Mouse (Mus musculus): ENCODE data around the gene Pnrc2. TPM values are rescaled to one million over a fixed set of nuclear protein-coding genes. Genes with fewer than 3 reads are reported as not detected.

Pnrc2 gene
- total RNA-seq, 2 experiments from 2014 or later: 67.9 to 192 TPM

DNA sequence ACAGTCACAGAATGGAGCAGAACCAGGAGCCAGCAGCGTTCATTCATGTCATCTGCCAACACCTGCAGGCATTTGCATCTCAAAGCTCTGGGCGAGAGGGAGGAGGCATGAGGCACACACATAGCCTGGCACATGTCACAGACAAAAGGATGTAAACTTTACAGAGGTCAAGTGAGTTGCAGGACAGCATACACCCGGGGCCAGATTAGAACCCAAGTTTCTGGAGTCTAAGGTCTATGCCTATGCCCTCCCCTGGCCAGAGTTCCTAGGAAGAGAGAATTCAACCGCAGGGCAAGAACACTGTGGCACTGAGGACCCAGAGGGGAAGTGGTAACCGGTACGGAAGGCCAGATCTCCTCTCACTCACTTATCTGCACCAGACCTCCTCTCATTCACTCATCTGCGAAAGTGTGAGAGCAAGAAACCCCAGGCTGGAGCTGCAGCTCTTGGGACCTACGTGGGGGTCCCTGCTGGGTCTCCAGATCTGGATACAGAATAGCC is 21.5 kb upstream of the Pnrc2 start, which contains the start of gene Cnr2:
TSS of gene Cnr2 (plus strand) at position 324 of the 501 bp plus-strand sequence.
- peak; percentile 17; the same call in 1 of the 2 replicates for ATAC-seq (replicated peaks; ENCODE audit: poor library complexity, severe bottlenecking)

DNA sequence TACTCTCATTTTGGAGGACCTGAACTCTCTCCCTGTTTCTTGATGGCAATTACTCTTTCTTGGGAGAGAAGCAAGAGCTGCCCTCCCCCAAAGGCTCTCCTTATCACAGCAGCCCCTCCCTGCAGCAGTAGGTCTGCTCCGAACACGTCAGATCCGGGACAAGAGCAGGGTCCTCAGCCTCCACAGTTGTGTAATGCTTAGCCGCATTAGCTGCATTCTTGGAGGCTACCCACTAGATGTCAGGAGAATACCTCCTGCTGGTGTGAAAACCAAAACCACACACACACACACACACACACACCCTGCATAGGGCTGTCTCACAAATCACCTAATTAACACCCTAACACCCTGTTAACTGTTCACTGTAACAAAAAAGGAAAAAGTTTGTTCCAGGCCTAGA is 19.2 kb upstream of the Pnrc2 start:
- ATAC-seq (replicated peaks; ENCODE audit: poor library complexity, severe bottlenecking): peak; percentile 19

DNA sequence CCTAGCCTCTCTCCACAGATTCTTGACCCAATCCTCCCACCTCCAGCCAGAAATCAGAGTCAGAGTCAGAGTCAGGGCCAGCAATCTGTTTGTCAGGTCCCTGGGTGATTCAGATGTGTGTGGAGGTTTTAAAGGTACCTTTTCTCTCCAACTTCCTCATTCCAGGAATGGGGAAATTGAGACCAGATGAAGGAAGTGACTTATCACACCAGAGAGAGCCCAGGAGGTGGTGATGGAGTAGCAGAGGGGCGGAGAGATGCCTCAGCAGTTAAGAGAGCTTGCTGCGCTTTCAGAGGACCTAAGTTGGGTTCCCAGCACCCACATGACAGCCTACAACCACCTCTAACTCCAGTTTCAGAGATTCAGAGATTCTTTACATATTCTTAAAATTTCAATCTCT is 17.9 kb upstream of the Pnrc2 start:
- ATAC-seq (replicated peaks; ENCODE audit: poor library complexity, severe bottlenecking): peak; percentile 61

DNA sequence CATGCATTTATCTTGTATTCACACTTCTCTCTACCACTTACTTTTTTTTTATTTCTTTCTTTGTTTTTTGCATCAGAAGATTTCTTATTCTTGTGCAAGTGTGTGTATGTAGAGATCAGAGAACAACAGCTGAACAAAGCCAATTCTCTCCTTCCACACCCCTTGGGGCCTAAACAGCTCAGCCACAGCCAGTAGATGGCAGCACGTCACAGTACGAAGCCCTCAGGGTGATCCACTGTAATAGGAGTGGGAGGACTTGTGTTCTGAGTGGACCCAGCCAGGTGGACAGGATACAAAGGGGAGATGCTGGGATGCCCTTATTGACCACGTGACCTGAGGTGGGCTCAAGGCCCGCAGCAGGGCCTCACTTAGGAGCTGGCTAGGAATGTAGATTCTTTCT is 16.2 kb upstream of the Pnrc2 start:
- ATAC-seq (replicated peaks; ENCODE audit: poor library complexity, severe bottlenecking): peak; percentile 88

DNA sequence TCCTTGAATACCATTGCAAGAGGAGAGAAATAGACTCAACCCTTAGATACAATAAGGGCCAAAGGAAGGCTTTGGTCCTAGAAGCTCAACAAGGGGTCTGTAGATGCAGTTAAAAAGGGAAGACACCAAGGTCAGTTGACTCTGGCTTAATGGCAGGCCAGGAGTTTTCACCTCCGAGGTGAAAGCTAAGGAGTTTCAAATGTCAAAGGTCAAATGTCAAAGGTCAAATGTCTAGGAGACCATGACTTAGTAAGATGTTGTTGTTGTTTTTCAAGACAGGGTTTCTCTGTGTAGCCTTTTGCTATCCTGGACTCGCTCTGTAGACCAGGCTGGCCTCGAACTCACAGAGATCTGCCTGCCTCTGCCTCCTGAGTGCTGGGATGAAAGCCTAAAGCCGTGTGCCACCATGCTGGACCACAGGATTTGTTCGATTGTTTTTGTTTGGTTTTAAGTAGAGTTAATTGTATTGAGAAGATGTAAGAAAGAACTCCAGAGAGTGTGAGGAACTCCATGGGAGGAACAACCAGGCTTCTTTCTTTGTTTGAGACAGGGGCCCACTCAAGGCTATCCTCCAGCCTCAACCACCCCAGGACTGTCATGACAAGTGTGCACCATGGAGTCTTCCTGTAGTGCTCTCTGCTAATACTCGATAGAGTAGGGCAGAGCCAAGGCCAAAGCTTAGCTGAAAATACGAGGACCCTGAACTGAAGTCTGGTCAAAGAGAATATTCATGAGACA is 15.7 kb upstream of the Pnrc2 start:
- ATAC-seq (replicated peaks; ENCODE audit: poor library complexity, severe bottlenecking): no peak

DNA sequence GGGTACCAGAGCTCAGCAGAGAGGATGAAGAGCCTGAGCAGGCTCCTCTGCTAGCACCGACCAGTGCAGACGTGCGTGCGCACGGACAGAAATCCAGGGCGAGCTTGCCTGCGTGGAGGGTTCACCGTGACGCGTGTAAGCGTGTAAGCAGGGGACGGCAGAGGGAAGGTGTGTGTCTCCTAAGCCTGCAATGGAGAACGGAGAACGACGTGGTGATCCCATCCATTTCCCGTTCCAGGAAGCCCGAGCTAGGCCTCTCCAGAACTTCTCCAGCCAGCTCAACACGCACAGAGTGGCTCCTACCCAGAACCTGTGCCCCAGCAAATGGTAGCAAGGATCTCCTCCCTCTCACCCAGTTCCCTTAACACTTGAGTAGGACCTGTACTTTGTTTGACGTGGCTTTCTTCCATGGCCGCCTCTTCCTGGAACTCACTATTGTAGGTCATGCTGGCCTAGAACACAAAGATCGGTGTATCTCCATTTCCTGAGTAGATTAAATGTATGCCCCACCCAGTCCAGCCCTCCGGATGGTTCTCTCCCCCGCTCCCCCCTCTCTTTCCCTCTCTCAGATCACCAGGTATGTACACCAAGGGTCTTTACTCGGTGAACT is 14.9 kb upstream of the Pnrc2 start:
- no peak for ATAC-seq (replicated peaks; ENCODE audit: poor library complexity, severe bottlenecking)

DNA sequence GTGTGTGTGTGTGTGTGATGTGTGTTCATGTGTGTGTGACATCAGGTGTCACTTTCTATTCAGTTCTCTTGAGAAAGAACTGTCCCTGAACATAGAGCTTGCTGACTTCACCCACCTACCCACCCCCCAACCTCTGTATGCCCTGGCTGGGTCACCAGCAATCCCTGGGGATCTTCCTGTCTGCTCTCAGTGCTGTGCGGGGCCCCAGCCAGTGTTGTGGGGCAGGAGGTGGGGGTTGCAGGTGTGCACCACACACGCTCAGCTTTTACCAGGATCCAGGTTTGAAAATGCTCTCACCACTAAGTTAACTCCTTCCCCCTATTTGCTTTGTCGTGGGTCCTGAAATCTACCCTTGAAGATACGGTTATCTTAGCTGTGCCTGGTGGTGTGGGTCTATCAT is 12.5 kb upstream of the Pnrc2 start:
- no peak for ATAC-seq (replicated peaks; ENCODE audit: poor library complexity, severe bottlenecking)

DNA sequence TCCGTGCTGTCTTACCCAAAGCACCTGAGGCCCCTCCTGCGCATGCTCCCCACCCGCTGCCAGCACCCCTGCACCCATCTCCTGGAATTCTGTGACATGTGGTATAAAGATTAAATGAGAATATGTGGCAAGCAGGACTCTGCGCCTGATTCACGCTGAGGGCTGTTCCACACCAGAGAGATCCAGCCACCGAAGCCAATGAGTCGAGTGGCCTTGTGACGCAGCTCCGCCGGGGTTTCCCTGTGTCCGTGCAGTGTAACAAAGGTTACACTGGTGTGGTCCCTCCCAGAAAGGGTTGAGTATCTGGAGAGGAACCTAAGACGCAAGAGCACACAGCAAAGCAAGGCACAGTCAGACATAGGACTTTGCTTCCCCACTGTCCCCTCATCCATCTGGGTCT is 12.0 kb upstream of the Pnrc2 start:
- ATAC-seq (replicated peaks; ENCODE audit: poor library complexity, severe bottlenecking): no peak

DNA sequence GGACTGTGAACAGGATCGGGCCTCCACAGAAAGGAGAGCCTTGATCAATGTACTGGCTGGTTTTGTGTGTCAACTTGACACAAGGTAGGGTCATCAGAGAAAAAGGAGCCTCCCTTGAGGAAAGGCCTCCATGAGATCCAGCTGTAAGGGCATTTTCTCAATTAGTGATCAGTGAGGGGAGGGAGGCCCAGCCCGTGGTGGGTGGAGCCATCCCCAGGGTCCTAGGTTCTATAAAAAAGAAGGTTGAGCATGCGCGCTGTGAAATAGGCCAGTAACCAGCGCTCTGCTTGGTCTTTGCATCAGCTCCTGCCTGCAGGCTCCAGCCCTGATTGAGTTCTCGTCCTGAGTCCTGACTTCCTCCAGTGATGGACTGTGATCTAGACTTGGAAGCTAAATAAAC is 10.9 kb upstream of the Pnrc2 start:
- ATAC-seq (replicated peaks; ENCODE audit: poor library complexity, severe bottlenecking): no peak

DNA sequence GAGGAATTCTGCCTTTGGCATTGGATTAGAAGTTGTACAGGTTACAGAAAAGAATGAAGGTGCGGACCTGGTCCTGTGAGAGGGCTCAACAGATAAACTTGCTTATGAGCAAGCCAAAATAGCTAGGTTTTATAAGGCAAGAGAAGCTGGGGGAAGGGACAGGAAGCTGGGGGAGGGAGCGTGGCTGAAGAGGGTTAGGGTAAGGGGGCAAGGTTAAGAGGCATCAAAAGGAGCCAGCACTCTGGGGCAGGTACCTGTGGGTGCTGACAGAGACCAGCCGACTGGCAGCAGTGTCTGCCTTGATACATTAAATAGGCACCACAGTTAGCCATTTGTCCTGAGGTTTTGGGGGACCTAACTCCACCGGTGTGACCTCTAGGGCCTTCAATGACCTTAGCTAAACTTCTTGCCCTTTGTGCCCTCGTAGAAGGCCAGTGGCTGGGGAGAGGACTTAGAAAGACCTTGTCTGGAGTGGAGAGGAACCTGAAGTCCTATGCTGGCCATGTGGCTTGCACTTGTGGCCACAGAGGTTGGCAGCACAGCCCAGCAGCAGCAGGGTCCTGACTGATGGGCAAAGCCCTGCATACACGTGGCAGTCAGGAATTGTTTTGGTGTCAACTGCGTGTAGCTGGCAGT is 10.3 kb upstream of the Pnrc2 start:
- ATAC-seq (replicated peaks; ENCODE audit: poor library complexity, severe bottlenecking): no peak

DNA sequence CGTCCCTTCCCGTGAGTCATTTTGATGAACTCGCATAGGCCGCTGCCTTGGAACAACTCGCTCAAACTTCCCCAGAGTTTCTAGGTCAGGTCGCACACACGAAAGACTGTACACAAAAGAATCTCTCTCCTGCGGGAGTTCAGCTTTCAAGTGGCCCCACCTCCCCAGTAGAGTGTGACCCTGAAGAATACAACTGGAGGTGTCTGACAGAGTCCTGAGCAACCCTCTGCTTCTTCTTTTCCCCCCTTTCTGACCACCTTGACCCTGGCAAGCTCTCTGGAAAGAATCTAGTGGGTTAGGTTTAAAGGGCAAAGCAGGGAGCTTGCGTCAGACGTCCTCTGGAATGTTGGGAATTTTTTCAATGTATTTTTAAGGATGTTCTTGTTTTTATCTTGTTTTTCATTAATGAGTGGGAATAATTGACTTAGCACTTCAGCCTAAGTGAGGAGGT is 9.8 kb upstream of the Pnrc2 start:
- ATAC-seq (replicated peaks; ENCODE audit: poor library complexity, severe bottlenecking): no peak

DNA sequence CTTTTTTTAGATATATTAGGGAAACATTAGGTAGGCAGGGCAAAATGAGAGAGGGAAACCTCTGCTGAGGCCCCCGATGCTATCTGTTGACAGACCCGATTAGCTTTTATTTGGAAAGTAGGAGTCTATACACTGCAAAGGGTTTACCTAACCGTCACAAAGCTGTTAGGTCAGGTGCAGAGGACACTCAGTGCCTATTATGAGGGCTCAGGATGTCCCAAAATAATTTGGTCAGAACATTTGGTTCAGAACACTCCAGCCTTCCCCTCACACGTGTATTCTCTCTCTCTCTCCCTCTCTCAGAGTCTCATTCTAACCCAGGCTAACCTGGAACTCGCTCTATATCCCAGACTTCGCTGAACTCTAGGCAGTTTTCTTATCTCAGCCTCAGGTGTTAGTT is 8.4 kb upstream of the Pnrc2 start:
- no peak for ATAC-seq (replicated peaks; ENCODE audit: poor library complexity, severe bottlenecking)

DNA sequence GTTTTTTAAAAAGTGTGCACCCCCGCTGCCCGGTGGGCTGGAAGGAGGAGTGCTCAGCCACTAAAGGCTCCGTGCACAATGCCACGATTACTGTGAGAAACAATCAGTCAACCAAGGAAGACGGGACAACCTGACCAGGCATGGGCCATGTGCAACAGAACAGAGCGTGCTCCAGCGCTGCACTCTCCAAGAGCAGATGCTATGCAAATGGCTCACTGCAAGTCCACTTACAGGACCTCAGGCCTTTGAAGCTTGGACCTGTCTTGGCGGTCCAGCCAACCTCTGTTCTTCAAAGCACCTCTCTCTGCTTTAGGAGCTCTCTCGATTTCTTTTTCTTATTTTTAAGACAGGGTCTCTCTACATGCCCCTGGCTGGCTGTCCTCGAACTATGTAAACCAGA is 6.9 kb upstream of the Pnrc2 start:
- no peak for ATAC-seq (replicated peaks; ENCODE audit: poor library complexity, severe bottlenecking)

DNA sequence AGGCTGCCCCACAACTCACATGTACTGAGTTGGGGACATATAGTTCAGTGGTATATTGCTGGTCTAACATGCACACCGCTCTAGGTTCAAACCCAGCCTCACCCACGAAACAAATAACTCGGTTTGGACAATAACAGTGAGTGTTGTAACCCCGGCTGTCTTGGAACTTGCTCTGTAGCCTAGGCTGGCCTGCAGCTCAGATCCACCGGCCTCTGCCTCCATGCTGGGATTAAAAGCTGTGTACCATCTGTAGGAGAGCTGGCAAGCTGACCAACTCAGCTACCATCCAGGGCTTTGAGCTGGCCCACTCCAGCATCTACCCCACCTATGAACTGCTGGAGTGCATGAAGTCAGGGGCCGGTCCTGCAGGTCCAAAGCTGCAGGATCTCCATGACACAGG is 6.4 kb upstream of the Pnrc2 start:
- no peak for ATAC-seq (replicated peaks; ENCODE audit: poor library complexity, severe bottlenecking)

DNA sequence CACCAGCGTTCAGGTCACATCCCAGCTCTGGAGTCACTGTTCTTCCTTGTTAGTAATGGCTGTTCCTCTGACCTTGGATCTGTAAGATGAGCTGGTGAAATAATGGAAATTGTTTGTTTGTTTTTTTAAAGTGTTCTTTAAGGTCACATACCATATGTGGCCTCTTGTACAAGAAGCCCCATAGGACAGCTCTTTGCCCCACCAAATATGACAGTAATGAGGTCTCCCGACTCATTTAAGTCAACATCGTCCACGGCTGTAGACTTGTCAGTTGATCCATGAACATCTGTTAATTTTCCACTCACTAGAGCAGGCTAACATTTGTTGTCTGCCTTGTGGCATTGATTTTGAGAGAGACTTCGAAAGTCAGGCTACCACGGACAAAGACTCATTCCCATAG is 5.4 kb upstream of the Pnrc2 start:
- no peak for ATAC-seq (replicated peaks; ENCODE audit: poor library complexity, severe bottlenecking)

DNA sequence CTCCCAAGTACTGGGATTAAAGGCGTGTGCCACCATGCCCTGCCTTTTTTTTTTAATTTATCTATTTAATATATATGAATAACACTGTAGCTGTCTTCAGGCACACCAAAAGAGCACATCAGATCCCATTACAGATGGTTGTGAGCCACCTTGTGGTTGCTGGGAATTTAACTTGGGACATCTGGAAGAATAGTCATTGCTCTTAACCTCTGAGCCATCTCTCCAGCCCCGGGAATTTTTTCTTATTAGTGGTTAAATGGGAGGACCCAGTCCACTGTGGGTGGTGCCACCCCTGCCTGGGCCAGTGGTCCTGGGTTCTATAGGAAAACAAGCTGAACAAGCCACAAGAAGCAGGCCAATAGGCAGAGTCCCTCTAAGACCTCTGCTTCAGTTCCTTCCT is 4.1 kb upstream of the Pnrc2 start:
- no peak for ATAC-seq (replicated peaks; ENCODE audit: poor library complexity, severe bottlenecking)

DNA sequence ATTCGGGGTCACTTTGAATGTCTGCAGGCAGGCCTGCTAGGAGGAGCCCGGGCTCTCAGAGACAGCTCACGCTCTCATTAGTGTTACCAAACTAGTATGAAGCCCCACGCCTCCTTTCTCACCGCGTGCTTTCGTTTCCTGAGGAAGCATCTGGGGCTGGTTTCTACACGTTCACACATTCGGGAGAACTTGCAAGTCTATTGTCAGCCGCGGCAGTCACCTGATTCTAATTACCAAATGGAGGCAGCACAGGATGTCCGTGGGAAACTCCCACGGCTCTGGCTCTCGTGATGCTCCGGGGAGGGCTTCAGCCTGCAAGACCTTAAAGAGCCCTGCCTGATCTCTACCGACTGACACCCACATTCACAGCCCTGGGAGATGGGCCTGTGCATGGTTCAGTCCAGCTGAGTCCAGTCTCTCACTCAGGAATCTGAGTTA is 3.0 kb upstream of the Pnrc2 start:
- ATAC-seq (replicated peaks; ENCODE audit: poor library complexity, severe bottlenecking): peak; percentile 69

DNA sequence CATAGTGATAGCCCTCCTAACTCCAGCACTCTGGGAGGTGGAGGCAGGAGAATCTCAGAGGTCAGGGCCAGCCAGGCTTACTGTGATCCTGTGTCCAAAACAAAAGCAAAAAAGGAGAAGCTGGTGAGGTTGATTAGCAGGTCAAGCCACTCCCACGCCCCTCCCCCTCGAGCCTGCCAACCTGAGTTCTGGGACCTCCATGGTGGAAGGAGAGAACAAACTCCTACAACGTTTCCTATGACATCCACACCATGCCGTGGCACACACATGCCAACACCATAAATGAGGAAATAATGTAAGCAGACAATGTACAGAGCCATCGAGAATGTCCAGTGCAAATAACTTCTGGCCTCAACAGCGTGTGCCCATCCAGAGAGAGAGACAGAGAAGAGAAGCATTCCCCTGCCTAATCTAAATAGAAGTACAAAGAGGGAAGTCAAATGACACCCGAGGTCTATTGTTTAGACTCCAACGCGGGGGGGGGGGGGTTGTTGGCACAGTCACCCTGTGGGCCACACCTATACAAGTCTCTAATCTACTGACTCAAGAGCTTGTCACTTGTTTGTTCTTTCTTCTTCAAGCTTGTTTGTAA is 2.4 kb upstream of the Pnrc2 start:
- peak; percentile 20 for ATAC-seq (replicated peaks; ENCODE audit: poor library complexity, severe bottlenecking)

DNA sequence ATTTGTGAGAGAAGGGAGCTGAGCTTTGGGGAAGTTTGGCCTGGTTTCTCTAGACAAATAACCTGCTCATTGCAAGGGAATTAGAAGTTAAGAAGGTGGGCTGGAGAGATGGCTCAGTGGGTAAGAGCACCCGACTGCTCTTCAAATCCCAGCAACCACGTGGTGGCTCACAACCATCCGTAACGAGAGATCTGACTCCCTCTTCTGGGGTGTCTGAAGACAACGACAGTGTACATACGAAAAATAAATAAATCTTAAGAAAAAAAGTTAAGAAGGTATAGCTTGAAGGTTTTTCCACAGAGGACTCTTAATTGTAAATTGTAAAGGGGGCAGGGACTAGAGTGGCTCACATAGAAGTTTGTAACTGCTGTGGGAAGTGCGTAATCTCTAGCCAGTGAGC is 1.9 kb upstream of the Pnrc2 start:
- no peak for ATAC-seq (replicated peaks; ENCODE audit: poor library complexity, severe bottlenecking)

DNA sequence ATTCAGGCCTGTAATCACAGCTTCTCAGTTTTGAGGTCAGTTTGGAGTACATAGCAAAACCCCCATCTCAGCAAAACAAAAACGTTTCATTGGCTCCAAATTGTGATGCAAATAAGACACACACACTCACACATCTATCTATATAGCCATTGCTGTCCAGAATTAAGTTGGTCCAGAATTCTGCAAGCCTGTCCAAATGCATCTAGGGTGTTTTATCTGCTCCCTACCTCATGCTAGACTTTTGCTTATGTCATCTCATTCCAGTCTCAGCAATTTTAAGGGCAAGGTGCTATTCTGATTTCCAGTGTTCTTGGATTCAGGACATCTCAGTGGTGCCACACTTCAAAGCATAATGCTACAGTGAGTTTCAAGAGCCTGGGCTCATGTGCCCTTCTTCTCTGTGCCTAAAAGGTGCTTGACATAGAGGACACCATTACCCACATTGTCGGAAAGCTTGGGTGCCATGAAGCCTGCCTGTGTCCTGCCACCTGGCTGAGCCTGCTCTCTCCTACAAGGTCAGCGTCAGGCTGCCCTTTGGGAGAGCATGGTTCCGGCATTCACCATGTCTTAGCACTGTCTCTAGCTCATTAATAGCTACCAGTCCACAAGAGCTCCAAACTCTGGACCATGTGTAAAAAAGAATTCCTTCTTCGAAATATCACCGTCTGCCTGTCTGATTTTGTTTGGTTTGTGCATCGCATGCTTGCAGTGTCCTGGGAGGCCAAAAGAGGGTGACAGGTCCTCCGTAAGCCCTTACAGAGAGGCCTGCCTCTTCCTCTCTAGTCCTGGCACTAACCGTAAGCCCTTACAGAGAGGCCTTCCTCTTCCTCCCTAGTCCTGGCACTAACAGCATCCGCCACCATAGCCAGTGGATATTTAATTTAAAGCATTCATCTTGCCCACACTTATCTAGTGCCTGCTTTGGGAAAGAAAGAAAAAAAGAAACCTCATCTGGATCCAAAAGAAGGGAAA is 1.2 kb upstream of the Pnrc2 start:
- ATAC-seq (replicated peaks; ENCODE audit: poor library complexity, severe bottlenecking): no peak
